Mouse (Mus musculus): ENCODE measurements around the gene Tmem74b. TPM values are rescaled to one million over a fixed set of nuclear protein-coding genes. Genes with fewer than 3 reads are reported as not detected.
A peak's percentile ranks its signal among the peaks of the same experiment; 100 is the strongest.

The Tmem74b gene
- total and polyA plus RNA-seq, 3 experiments = not detected

DNA sequence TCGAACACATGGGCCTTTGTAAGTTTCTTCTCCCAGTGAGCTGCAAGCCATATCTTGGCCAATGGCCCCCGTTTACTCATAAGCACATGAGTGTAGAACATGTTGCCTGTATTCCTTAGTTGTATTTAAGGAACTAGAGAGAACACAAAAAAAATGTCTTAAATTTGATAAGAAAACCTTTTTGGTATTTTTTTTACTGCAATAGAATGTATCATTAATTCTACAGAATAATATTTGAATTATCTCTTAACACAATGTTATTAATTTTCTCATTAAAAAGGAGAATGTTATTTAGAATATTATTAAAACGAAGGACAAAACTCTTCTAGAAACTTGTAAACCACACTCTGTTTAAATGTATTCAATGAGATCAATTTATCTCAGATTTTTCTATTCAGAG, 33.4 kb upstream of the Tmem74b start, which contains the start of gene Rad21l:
TSS of gene Rad21l (minus strand) at position 101 of the 400 bp plus-strand sequence.
- no peaks in the 10 kb centered on the region for H3K9me3 ChIP-seq (replicated peaks; ENCODE audit: insufficient read depth, low read length)
- no peaks in the 10 kb centered on the region for H3K79me2 ChIP-seq (ENCODE audit: control insufficient read depth, insufficient read depth, low read length, poor library complexity)
- no peak for TF ChIP-seq TBP (IDR thresholded peaks at IDR 0.05; ENCODE audit: low read depth, low read length)
- no peak for TF ChIP-seq MEF2A (IDR thresholded peaks at IDR 0.05; ENCODE audit: extremely low read depth, insufficient replicate concordance, low read depth, low read length, poor library complexity, severe bottlenecking)
- TF ChIP-seq MYB (IDR thresholded peaks at IDR 0.05; ENCODE audit: low read depth, low read length) = no peak
- TF ChIP-seq EP300 (IDR thresholded peaks at IDR 0.05; ENCODE audit: low read depth in 1 of 2, low read length in 2 of 2) = no peak
- no peak for TF ChIP-seq USF1 (IDR thresholded peaks at IDR 0.05; ENCODE audit: low read depth, low read length)
- TF ChIP-seq SMC3 (IDR thresholded peaks at IDR 0.05; ENCODE audit: low read depth, low read length) = no peak
- no peak for TF ChIP-seq ETS1 (IDR thresholded peaks at IDR 0.05; ENCODE audit: low read depth, low read length)
- no peak for TF ChIP-seq USF2 (IDR thresholded peaks at IDR 0.05; ENCODE audit: borderline replicate concordance in 1 of 2, insufficient read depth in 1 of 2, low read depth in 1 of 2, low read length in 2 of 2)
- TF ChIP-seq KAT2A (conservative IDR thresholded peaks at IDR 0.05; ENCODE audit: low read depth, low read length) = no peak
- no peaks in the 10 kb centered on the region for H3K36me3 ChIP-seq (ENCODE audit: control insufficient read depth in 1 of 2, insufficient read depth in 2 of 2, low read length in 2 of 2)
- no peak within 1 kb of the TSS for H3K27ac ChIP-seq (ENCODE audit: control insufficient read depth, low read depth, low read length)
- no peak within 1 kb of the TSS for H3K4me3 ChIP-seq (ENCODE audit: control insufficient read depth in 1 of 2, insufficient read depth in 1 of 2, low read depth in 2 of 2, low read length in 2 of 2)
- H3K4me1 ChIP-seq (ENCODE audit: control insufficient read depth in 1 of 2, insufficient read depth in 2 of 2, low read length in 2 of 2) = no peaks in the 10 kb centered on the region
- no peak within 1 kb of the TSS for H3K9ac ChIP-seq (ENCODE audit: control insufficient read depth, low read depth, low read length, poor library complexity, severe bottlenecking)
- peaks cover 0 to 3% of the 10 kb centered on the region in 2 experiments for H3K27me3 ChIP-seq (ENCODE audit: control insufficient read depth in 1 of 2, insufficient read depth in 2 of 2, low read length in 2 of 2)
- DNase-seq (ENCODE audit: low read depth, low spot score) = no peak

DNA sequence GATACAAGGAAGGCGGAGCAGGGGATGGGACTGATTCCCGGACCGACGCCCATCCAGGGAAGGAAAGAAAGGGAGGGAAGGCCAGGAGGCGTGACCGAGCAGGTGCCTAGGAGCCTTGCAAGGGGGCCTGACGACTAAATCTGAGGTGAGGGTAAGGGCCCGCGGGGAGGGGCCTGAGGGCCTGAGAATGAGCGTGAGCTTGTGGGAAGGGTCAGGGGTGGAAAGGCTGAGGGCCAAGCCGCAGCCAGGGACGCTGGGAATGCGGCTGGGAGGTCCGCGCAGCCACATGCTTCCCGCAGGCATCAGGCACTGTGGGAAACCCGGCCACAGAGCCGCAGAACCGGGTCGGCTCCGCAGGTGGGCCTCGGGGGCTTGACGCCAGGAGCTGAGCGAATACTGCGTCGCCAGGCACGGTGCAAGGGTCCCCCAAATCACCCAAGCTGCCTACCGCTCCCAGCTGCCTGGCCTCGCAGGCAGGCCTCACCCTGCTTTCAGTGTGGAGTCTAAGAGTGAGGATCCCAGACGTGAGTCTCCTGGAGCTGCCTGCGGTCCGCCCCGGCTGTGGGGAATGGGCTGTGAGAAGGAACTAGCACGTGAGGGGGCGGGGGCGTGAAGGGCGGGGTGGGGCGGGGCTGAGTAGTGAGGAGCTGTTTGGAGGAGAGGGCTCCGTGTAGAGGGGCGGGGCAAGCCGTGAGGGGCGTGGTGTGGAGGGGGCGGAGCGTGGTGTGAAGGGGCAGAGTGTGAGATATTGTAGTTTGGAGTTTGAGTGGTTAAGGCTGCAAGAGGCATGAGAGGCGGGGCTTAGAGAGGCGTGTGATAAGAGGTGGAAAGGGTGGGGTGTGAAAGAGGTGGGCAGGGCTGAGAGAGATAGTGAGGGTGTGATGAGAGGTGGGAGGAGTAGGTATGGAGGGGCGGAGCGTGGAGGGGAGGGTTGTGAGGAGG, 31.5 kb upstream of the Tmem74b start:
- H3K79me2 ChIP-seq (ENCODE audit: control insufficient read depth, insufficient read depth, low read length, poor library complexity) = no peaks in the 10 kb centered on the region
- H3K4me1 ChIP-seq (ENCODE audit: control insufficient read depth in 1 of 2, insufficient read depth in 2 of 2, low read length in 2 of 2) = no peaks in the 10 kb centered on the region
- no peaks in the 10 kb centered on the region for H3K36me3 ChIP-seq (ENCODE audit: control insufficient read depth in 1 of 2, insufficient read depth in 2 of 2, low read length in 2 of 2)
- no peak overlapping the region for H3K27ac ChIP-seq (ENCODE audit: control insufficient read depth, low read depth, low read length)
- no peak overlapping the region for H3K9ac ChIP-seq (ENCODE audit: control insufficient read depth, low read depth, low read length, poor library complexity, severe bottlenecking)
- TF ChIP-seq KAT2A (conservative IDR thresholded peaks at IDR 0.05; ENCODE audit: low read depth, low read length) (no peak), ZMIZ1 (IDR thresholded peaks at IDR 0.05; ENCODE audit: low read depth, low read length) (no peak), CHD1 (IDR thresholded peaks at IDR 0.05; ENCODE audit: low read depth, low read length) (no peak)
- DNase-seq (ENCODE audit: low read depth, low spot score) = peak; percentile 31
- no peaks in the 10 kb centered on the region for H3K9me3 ChIP-seq (replicated peaks; ENCODE audit: insufficient read depth, low read length)
- no peak overlapping the region for H3K4me3 ChIP-seq (ENCODE audit: control insufficient read depth in 1 of 2, insufficient read depth in 1 of 2, low read depth in 2 of 2, low read length in 2 of 2)
- peaks cover 0 to under 1% of the 10 kb centered on the region in 2 experiments for H3K27me3 ChIP-seq (ENCODE audit: control insufficient read depth in 1 of 2, insufficient read depth in 2 of 2, low read length in 2 of 2)

GRCm38 (mm10) chr2:151670968-151671329, 30.9 kb upstream of the Tmem74b start:
- peak; percentile 15 for DNase-seq (ENCODE audit: low read depth, low spot score)
- Histone ChIP-seq H3K27me3 (ENCODE audit: control insufficient read depth in 1 of 2, insufficient read depth in 2 of 2, low read length in 2 of 2) (no peaks in the 10 kb centered on the region; a peak in 4 of 4 replicates), H3K36me3 (ENCODE audit: control insufficient read depth in 1 of 2, insufficient read depth in 2 of 2, low read length in 2 of 2) (no peaks in the 10 kb centered on the region), H3K27ac (ENCODE audit: control insufficient read depth, low read depth, low read length) (no peak overlapping the region), H3K9ac (ENCODE audit: control insufficient read depth, low read depth, low read length, poor library complexity, severe bottlenecking) (no peak overlapping the region), H3K79me2 (ENCODE audit: control insufficient read depth, insufficient read depth, low read length, poor library complexity) (no peaks in the 10 kb centered on the region), H3K4me3 (ENCODE audit: control insufficient read depth in 1 of 2, insufficient read depth in 1 of 2, low read depth in 2 of 2, low read length in 2 of 2) (no peak overlapping the region), H3K9me3 (replicated peaks; ENCODE audit: insufficient read depth, low read length) (no peaks in the 10 kb centered on the region), H3K4me1 (ENCODE audit: control insufficient read depth in 1 of 2, insufficient read depth in 2 of 2, low read length in 2 of 2) (no peaks in the 10 kb centered on the region)
- TF ChIP-seq HCFC1 (IDR thresholded peaks at IDR 0.05; ENCODE audit: low read depth, low read length) (no peak), MAX (IDR thresholded peaks at IDR 0.05; ENCODE audit: low read length) (no peak), ZC3H11A (IDR thresholded peaks at IDR 0.05; ENCODE audit: low read depth, low read length) (no peak), USF2 (IDR thresholded peaks at IDR 0.05; ENCODE audit: borderline replicate concordance in 1 of 2, insufficient read depth in 1 of 2, low read depth in 1 of 2, low read length in 2 of 2) (no peak), POLR2AphosphoS5 (IDR thresholded peaks at IDR 0.05; ENCODE audit: borderline replicate concordance, low read depth, low read length) (no peak), CHD2 (IDR thresholded peaks at IDR 0.05; ENCODE audit: low read length) (no peak), JUND (IDR thresholded peaks at IDR 0.05; ENCODE audit: low read depth, low read length) (no peak), TBP (IDR thresholded peaks at IDR 0.05; ENCODE audit: low read depth, low read length) (no peak), GATA1 (IDR thresholded peaks at IDR 0.05; ENCODE audit: low read depth, low read length) (no peak), RCOR1 (IDR thresholded peaks at IDR 0.05; ENCODE audit: low read depth, low read length) (no peak), ELF1 (IDR thresholded peaks at IDR 0.05; ENCODE audit: low read depth, low read length) (no peak)
